Mouse (Mus musculus) heart, postnatal 0 days (tissue): Measurements from ENCODE around the gene Thtpa. TPM values are rescaled to one million over a fixed set of nuclear protein-coding genes. Genes with fewer than 3 reads are reported as not detected.

Source experiments
- ATAC-seq: fragments of 200-750 bp; cut with Nextera tagmentation; 2 replicates; pipeline ENCODE4 v1.8.0; 2017; ENCODE audit warnings: low read depth, moderate number of reproducible peaks, moderate library complexity; ENCODE audit not compliant: insufficient read depth
- DNase-seq: peaks from one replicate; pipeline ENCODE4 v3.0.0-alpha.2; 2016; ENCODE audit warnings: low spot score
- H3K27ac ChIP-seq: fragments of 300-500 bp; sonication (generic); 2 replicates; pipeline ENCODE4 v1.5.1; 2014; ENCODE audit warnings: low read depth, mild to moderate bottlenecking
- H3K27me3 ChIP-seq: fragments of 300-500 bp; sonication (generic); 2 replicates; pipeline ENCODE4 v1.6.1; 2014; ENCODE audit warnings: low read length, mixed read lengths; ENCODE audit not compliant: control insufficient read depth, insufficient read depth
- H3K36me3 ChIP-seq: fragments of 300-500 bp; sonication (generic); replicated peaks from 2 replicates; pipeline ENCODE4 v1.6.1; 2014; ENCODE audit warnings: low read length, mixed read lengths; ENCODE audit not compliant: control insufficient read depth, insufficient read depth
- H3K4me1 ChIP-seq: fragments of 300-500 bp; sonication (generic); 2 replicates; pipeline ENCODE4 v1.6.1; 2014; ENCODE audit warnings: antibody characterized with exemption; ENCODE audit not compliant: control insufficient read depth, insufficient read depth
- H3K4me2 ChIP-seq: fragments of 300-500 bp; sonication (generic); 2 replicates; pipeline ENCODE4 v1.6.1; 2014; ENCODE audit warnings: low read depth, mild to moderate bottlenecking, low read length, moderate library complexity
- H3K4me3 ChIP-seq: fragments of 300-500 bp; sonication (generic); 2 replicates; pipeline ENCODE4 v1.5.1; 2014; ENCODE audit warnings: low read depth, low read length
- H3K9ac ChIP-seq: fragments of 300-500 bp; sonication (generic); replicated peaks from 2 replicates; pipeline ENCODE4 v1.6.1; 2014; ENCODE audit warnings: low read depth, low read length, mixed read lengths
- H3K9me3 ChIP-seq: fragments of 300-500 bp; sonication (generic); replicated peaks from 2 replicates; pipeline ENCODE4 v1.6.1; 2016; ENCODE audit warnings: low read length; ENCODE audit not compliant: control insufficient read depth
- CTCF ChIP-seq: IDR thresholded peaks from 2 replicates; pipeline ENCODE4 v1.5.1; 2016; ENCODE audit warnings: antibody characterized with exemption, control low read depth, low read depth
- EP300 ChIP-seq: IDR thresholded peaks from 2 replicates; pipeline ENCODE4 v1.6.1; 2016; ENCODE audit warnings: antibody characterized with exemption, low read depth
- WGBS: fragments of 180-500 bp; shearing (Covaris S2); extraction: QIAGEN DNeasy Blood & Tissue Kit; methylation state at CpG from one replicate; pipeline ENCODE4 v1.1.7; 2014; 5-methylcytosine and 5-hydroxymethylcytosine counted together
- polyA plus RNA-seq: library from polyadenylated mRNA; unstranded; fragments of >200 nt; fragmentation: Nextera tagmentation; extraction: Ambion mirVana; gene quantifications from 2 replicates; pipeline ENCODE4 v1.2.1, GENCODE M21; 2015
- total RNA-seq: library from RNA; depleted of rRNA; stranded (reverse); fragments of >200 nt; gene quantifications from 2 replicates; pipeline ENCODE4 v1.2.3, GENCODE M21; 2014; ENCODE audit warnings: low replicate concordance

Gene Thtpa
- total and polyA plus RNA-seq, 2 experiments from 2014 or later: 13.4 to 17.7 TPM

DNA sequence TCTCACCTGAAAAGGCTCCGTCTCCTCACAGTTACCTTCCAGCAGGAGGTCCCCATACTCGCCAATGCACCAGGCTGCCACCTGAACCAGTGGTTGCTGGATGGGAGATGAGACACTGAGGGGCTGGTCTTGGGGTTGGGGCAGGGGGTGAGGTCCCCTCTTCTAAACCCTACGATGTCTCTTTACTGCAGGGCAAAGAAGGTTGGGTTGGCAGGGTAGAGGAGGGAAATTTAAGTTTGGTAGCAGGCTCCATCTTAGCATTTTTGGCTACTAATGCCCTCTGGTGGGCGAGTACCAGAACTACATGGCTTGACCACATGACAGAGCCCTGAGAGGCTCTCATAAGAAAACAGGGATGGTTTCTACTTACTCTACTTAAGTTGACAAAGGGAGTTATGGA lies 7.0 kb downstream of the Thtpa start:
- H3K9me3 ChIP-seq: no peaks in the 10 kb centered on the region
- H3K27me3 ChIP-seq: no peaks in the 10 kb centered on the region
- no peak overlapping the region for H3K27ac ChIP-seq
- peaks cover 12% of the 10 kb centered on the region; the same call in 1 of the 2 replicates for H3K4me1 ChIP-seq
- ATAC-seq (no peak; the same call in 1 of the 2 replicates), DNase-seq (peak; percentile 55)
- peaks cover 29% of the 10 kb centered on the region; the same call in 1 of the 2 replicates for H3K36me3 ChIP-seq
- no peak overlapping the region for H3K4me3 ChIP-seq
- 49% methylated on average over 4 of the region's 4 CpGs for WGBS
- TF ChIP-seq CTCF: peak; percentile 67
- TF ChIP-seq EP300: no peak
- H3K4me2 ChIP-seq: no peak overlapping the region
- no peak overlapping the region for H3K9ac ChIP-seq

DNA sequence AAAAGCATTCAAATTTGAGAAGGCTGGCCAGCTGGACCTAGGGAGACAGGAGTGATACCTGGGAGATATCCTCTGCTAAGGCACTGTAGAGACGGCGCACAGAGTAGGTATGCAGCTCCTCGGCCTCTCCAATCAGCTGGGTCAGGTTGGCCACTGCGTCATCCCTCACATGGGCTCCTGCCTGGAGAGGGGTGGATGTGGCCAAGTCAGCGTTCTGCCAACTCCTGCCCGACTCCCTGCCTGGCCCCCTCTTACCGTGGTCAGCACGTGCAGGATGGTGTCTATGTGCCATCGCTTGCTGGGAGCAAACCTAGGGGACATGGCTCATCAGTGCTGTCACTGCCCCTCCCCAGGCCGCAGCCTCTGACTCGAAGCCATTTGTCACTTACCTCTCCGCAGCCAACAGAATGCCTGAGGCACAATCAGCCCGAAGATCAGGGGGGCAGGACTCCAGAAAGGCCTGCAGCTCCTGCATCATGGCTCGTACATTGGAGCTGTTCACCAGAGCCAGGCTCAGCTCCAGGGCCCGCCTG lies 7.7 kb downstream of the Thtpa start:
- Histone ChIP-seq H3K27me3 (peaks cover 4% of the 10 kb centered on the region; the same call in 1 of the 2 replicates), H3K36me3 (peaks cover 29% of the 10 kb centered on the region; the same call in 1 of the 2 replicates), H3K4me3 (no peak overlapping the region), H3K4me2 (no peak overlapping the region), H3K9me3 (no peaks in the 10 kb centered on the region), H3K9ac (no peak overlapping the region), H3K4me1 (peaks cover 14% of the 10 kb centered on the region; the same call in 1 of the 2 replicates), H3K27ac (no peak overlapping the region)
- 79% methylated on average over 15 of the region's 15 CpGs for WGBS
- DNase-seq (no peak), ATAC-seq (no peak)
- TF ChIP-seq CTCF: no peak
- TF ChIP-seq EP300: no peak

DNA sequence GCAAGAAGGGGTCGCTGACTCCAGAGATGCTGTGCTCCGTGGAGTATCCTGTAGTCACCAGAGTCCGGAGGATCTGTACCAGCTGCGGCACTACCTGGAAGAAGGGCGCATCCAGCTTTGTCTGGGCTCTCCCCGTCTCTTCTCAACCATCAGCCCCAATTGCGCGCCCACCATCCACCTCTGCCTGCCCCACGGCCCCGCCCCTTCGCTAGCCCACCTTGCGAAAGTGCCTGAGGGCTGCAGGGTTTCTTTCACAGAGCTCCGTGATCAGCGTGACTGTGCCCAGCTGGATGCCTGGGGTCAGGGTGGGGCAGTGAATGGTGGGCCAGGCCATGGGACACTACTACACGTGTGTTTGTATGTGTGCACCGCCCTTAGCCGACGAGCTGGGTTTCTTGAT lies 9.8 kb downstream of the Thtpa start:
- TF ChIP-seq EP300 (no peak), CTCF (no peak)
- peaks cover 14% of the 10 kb centered on the region; the same call in 1 of the 2 replicates for H3K4me1 ChIP-seq
- H3K27ac ChIP-seq: no peak overlapping the region
- no peak overlapping the region for H3K4me2 ChIP-seq
- 83% methylated on average over 18 of the region's 18 CpGs for whole genome bisulfite sequencing
- H3K9ac ChIP-seq: no peak overlapping the region
- no peaks in the 10 kb centered on the region for H3K9me3 ChIP-seq
- no peak for ATAC-seq
- peaks cover 9% of the 10 kb centered on the region; the same call in 1 of the 2 replicates for H3K27me3 ChIP-seq
- DNase-seq: peak; percentile 1
- peaks cover 20% of the 10 kb centered on the region; the same call in 1 of the 2 replicates for H3K36me3 ChIP-seq
- no peak overlapping the region for H3K4me3 ChIP-seq

DNA sequence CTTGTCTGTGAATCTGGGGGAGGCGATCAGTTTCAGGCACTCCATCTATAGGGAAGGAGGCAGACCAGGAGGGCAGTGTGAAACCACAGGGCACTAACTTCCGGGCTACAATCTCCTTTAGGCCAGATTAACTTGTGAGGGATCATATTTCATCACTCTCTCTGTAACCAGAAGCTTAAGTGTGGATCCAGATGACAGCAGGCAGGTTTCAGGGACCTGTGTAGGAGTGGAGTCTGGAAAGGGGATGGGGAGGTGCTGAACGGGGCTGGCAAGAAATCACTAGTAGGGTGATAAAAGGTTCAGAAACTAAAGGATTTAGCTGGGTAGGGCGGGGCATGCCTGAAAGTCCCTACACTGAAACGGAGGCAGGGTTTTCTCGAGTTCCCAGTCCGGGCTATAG lies 10.8 kb downstream of the Thtpa start:
- peaks cover 16% of the 10 kb centered on the region; the same call in 1 of the 2 replicates for H3K36me3 ChIP-seq
- peak overlapping the region; percentile 53; the same call in 1 of the 2 replicates for H3K9ac ChIP-seq
- no peak for ATAC-seq
- H3K27ac ChIP-seq: no peak overlapping the region
- TF ChIP-seq EP300 (no peak), CTCF (no peak)
- no peaks in the 10 kb centered on the region for H3K9me3 ChIP-seq
- DNase-seq: no peak
- H3K4me3 ChIP-seq: peak overlapping the region; percentile 61
- WGBS: 11% methylated on average over 7 of the region's 7 CpGs
- peak overlapping the region; percentile 73 for H3K4me2 ChIP-seq
- peaks cover 14% of the 10 kb centered on the region; the same call in 1 of the 2 replicates for H3K4me1 ChIP-seq
- H3K27me3 ChIP-seq: peaks cover 19% of the 10 kb centered on the region; the same call in 1 of the 2 replicates

DNA sequence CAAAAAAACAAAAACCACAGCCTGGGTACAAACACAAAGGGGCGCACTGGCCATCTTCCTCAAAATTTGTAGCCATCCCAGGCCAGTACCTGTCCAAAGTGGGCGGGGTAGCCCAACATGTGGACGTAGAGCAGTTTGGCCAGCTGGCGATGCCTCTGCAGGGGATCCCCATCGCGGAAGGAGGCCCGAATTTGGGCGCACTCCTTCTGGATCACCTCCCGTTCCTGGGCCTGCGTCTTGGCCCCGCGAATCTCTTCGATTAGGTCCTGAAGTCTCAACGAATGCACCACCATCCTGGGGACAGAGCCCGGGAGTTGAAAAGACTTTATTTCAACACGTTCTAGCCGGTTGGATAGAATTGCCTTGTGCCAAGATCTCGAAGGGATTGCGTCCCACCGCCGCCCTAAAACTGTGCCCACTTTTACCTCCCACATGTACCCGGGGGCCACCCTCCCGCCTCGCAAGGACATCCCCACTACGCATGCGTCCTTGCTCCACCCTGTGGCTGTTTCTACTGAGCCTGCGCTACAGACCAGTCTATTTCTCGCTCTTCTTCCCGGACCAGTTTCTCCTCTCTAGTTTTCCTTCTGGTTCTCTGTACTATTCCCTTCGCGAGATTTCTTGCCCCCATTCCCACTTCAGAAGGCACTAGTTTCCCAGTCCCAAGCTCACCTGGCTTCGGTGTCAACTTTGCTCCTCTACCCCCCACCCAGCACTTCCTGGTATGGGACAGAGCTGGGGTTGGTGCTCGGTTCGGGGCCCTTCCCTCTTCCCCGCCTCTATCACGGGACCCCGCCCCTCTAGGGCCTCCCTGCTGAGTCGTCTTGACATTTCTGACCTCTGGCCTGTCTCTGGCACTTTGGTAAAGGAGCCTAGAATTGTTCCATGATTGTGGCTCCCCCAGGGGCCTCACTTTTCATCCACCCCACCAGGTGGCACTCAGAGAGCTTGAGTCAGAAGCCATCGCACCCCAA lies 11.5 kb downstream of the Thtpa start, which contains the start of gene Ap1g2:
TSS of gene Ap1g2 (minus strand) at position 758 of the 974 bp plus-strand sequence.
- 0 out of 2 replicates have a peak, but pooled peaks cover 10% of the 10 kb centered on the region for H3K36me3 ChIP-seq
- H3K9ac ChIP-seq: peak within 1 kb of the TSS; percentile 53
- peaks cover 26% of the 10 kb centered on the region for H3K27me3 ChIP-seq
- H3K4me1 ChIP-seq: peaks cover 14% of the 10 kb centered on the region; the same call in 1 of the 2 replicates
- peak within 1 kb of the TSS; percentile 73 for H3K4me2 ChIP-seq
- peak within 1 kb of the TSS; percentile 61 for H3K4me3 ChIP-seq
- ATAC-seq: peak; percentile 75
- 1% methylated on average over 39 of the region's 39 CpGs for WGBS
- no peaks in the 10 kb centered on the region for H3K9me3 ChIP-seq
- peak; percentile 81 for DNase-seq
- TF ChIP-seq CTCF (peak; percentile 35), EP300 (peak; percentile 17; the same call in 1 of the 2 replicates)
- H3K27ac ChIP-seq: peak within 1 kb of the TSS; percentile 74
